ENCODE assay signal across 17 mouse cellular contexts in genomic region chr16:92254316-92254715, GRCm38 (mm10).
"Had no signal": no experiment of that assay in that cellular context is flagged by ENCODE, and none has a peak within 500 bp of the region (broad histone marks: within the 10 kb centered on the region; RNA-seq: fewer than 3 reads in every experiment).

No protein-coding gene starts in this region.

- DNase-seq: cerebellum, adult 8-10 months; cerebellum, adult 9-10 months; cerebellum, adult 9-11 months; cerebellum, postnatal 10 days; cerebellum, postnatal 14 days; cerebellum, postnatal 25 days; cerebellum, postnatal 36 days; embryo, embryonic 11 days; forebrain, postnatal 0 days; gastrocnemius, adult 2 months; gastrocnemius, postnatal 10 days; gastrocnemius, postnatal 14 days; gastrocnemius, postnatal 25 days; gastrocnemius, postnatal 36 days; heart, adult 11 months; heart, adult 18-20 months; heart, adult 2 months had no signal
